Mouse (Mus musculus) telencephalon, adult 2 months (tissue): ENCODE measurements around the gene Iqgap2.

ENCODE experiments used
- DNase-seq: peaks from one replicate; pipeline ENCODE4 v3.0.0-alpha.2; 2011; ENCODE audit warnings: low read depth, low spot score

The Iqgap2 gene

GRCm38 (mm10) chr13:95884455-95884854 lies 7.3 kb downstream of the Iqgap2 start:
- DNase-seq: no peak

GRCm38 (mm10) chr13:95882001-95882400 lies 9.7 kb downstream of the Iqgap2 start:
- DNase-seq: no peak

GRCm38 (mm10) chr13:95881427-95881826 lies 10.3 kb downstream of the Iqgap2 start:
- no peak for DNase-seq

- no peak for DNase-seq
These were observed 11.1 kb downstream of the Iqgap2 start for GRCm38 (mm10) chr13:95880633-95881032.

GRCm38 (mm10) chr13:95871993-95872392 lies 19.7 kb downstream of the Iqgap2 start:
- peak; percentile 64 for DNase-seq

- DNase-seq: no peak
These were observed 21.1 kb downstream of the Iqgap2 start for GRCm38 (mm10) chr13:95870626-95871025.

- no peak for DNase-seq
These were observed 22.7 kb downstream of the Iqgap2 start for GRCm38 (mm10) chr13:95868896-95869540.

GRCm38 (mm10) chr13:95862201-95862600 lies 29.5 kb downstream of the Iqgap2 start:
- no peak for DNase-seq

- no peak for DNase-seq
These were observed 32.5 kb downstream of the Iqgap2 start for GRCm38 (mm10) chr13:95859271-95859670.

- DNase-seq: no peak
These were observed 32.9 kb downstream of the Iqgap2 start for GRCm38 (mm10) chr13:95858866-95859265.

GRCm38 (mm10) chr13:95855537-95855936 lies 36.2 kb downstream of the Iqgap2 start:
- DNase-seq: no peak

GRCm38 (mm10) chr13:95851611-95852010 lies 40.1 kb downstream of the Iqgap2 start:
- DNase-seq: no peak

GRCm38 (mm10) chr13:95850451-95850850 lies 41.3 kb downstream of the Iqgap2 start:
- no peak for DNase-seq

GRCm38 (mm10) chr13:95849501-95850007 lies 42.2 kb downstream of the Iqgap2 start:
- peak; percentile 76 for DNase-seq

GRCm38 (mm10) chr13:95846364-95846763 lies 45.4 kb downstream of the Iqgap2 start:
- no peak for DNase-seq

GRCm38 (mm10) chr13:95844950-95845349 lies 46.8 kb downstream of the Iqgap2 start:
- DNase-seq: no peak

GRCm38 (mm10) chr13:95843411-95844026 lies 48.2 kb downstream of the Iqgap2 start:
- DNase-seq: no peak

- DNase-seq: no peak
These were observed 48.9 kb downstream of the Iqgap2 start for GRCm38 (mm10) chr13:95842803-95843202.

- no peak for DNase-seq
These were observed 49.8 kb downstream of the Iqgap2 start for GRCm38 (mm10) chr13:95841946-95842345.

GRCm38 (mm10) chr13:95836944-95837343 lies 54.8 kb downstream of the Iqgap2 start:
- no peak for DNase-seq

- no peak for DNase-seq
These were observed 58.2 kb downstream of the Iqgap2 start for GRCm38 (mm10) chr13:95833473-95833872.

GRCm38 (mm10) chr13:95832712-95833111 lies 59.0 kb downstream of the Iqgap2 start:
- no peak for DNase-seq

GRCm38 (mm10) chr13:95831760-95832159 lies 60.0 kb downstream of the Iqgap2 start:
- no peak for DNase-seq
